Mouse (Mus musculus) olfactory bulb, adult 2 months (tissue): Measurements from ENCODE around the gene Mvb12b.

Source experiments
- CTCF ChIP-seq: fragments of 200-500 bp; IDR thresholded peaks from 2 replicates; pipeline ENCODE4 v1.5.1; 2012; ENCODE audit warnings: low read depth, mild to moderate bottlenecking, low read length, moderate library complexity; ENCODE audit not compliant: insufficient read depth
- POLR2A ChIP-seq: fragments of 200-500 bp; IDR thresholded peaks from 2 replicates; pipeline ENCODE4 v1.6.1; 2012; ENCODE audit warnings: mild to moderate bottlenecking, low read depth, low read length, moderate library complexity; ENCODE audit not compliant: insufficient read depth

- TF ChIP-seq CTCF: no peak
- no peak for TF ChIP-seq POLR2A
Observed at GRCm38 (mm10) chr2:33689155-33689879, 198.4 kb downstream of the Mvb12b start.
